Mouse (Mus musculus) liver, embryonic 14.5 days (tissue): ENCODE data around the gene Tbccd1.

ENCODE experiments used
- CTCF ChIP-seq: IDR thresholded peaks from 2 replicates; pipeline ENCODE4 v1.5.1; 2016; ENCODE audit warnings: antibody characterized with exemption, low read depth, control low read depth
- EP300 ChIP-seq: IDR thresholded peaks from 2 replicates; pipeline ENCODE4 v1.6.1; 2016; ENCODE audit warnings: antibody characterized with exemption, low read depth

DNA sequence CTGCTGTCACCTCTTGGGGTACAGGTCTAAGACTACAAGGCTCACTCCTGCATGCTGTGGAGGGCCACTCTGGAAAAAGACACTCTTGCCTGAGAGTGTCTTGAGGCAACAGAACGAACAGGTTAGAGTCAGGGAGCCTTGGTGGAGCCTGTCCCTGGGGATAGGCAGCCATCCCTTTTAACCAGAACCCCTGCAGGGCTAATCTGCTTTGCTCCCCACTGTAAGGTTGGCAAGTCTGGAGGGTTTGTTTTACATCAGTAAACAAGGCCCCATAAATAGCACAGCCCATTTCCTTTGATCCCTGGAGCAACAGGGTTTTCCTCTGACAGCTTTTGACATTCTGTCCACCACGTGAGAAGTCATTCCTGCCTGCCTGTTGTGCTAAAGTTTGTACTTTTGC is 66.2 kb downstream of the Tbccd1 start:
- no peak for TF ChIP-seq CTCF
- no peak for TF ChIP-seq EP300
